Mouse (Mus musculus): ENCODE measurements around the gene Csgalnact2.
A peak's percentile ranks its signal among the peaks of the same experiment; 100 is the strongest.

Gene Csgalnact2

GRCm38 (mm10) chr6:118138731-118139709 lies at the start of gene Csgalnact2:
Gene Csgalnact2 (minus strand): TSS chr6:118139140.
- peak; percentile 97 for DNase-seq (ENCODE audit: low spot score)

GRCm38 (mm10) chr6:118188599-118188998 lies 49.7 kb upstream of the Csgalnact2 start:
- DNase-seq (ENCODE audit: low spot score): no peak

- DNase-seq (ENCODE audit: low spot score): no peak
Measured at GRCm38 (mm10) chr6:118187285-118187641, 48.3 kb upstream of the Csgalnact2 start.

GRCm38 (mm10) chr6:118186620-118187284 lies 47.8 kb upstream of the Csgalnact2 start:
- DNase-seq (ENCODE audit: low spot score): no peak

GRCm38 (mm10) chr6:118184126-118184525 lies 45.2 kb upstream of the Csgalnact2 start:
- no peak for DNase-seq (ENCODE audit: low spot score)

- no peak for DNase-seq (ENCODE audit: low spot score)
Measured at GRCm38 (mm10) chr6:118180085-118180423, 41.1 kb upstream of the Csgalnact2 start.

- peak; percentile 63 for DNase-seq (ENCODE audit: low spot score)
Measured at GRCm38 (mm10) chr6:118179316-118180084, 40.6 kb upstream of the Csgalnact2 start.

- no peak for DNase-seq (ENCODE audit: low spot score)
Measured at GRCm38 (mm10) chr6:118173975-118174328, 35.0 kb upstream of the Csgalnact2 start.

- no peak for DNase-seq (ENCODE audit: low spot score)
Measured at GRCm38 (mm10) chr6:118173251-118173974, 34.5 kb upstream of the Csgalnact2 start.

GRCm38 (mm10) chr6:118171386-118171785 lies 32.4 kb upstream of the Csgalnact2 start:
- no peak for DNase-seq (ENCODE audit: low spot score)

GRCm38 (mm10) chr6:118168106-118168505 lies 29.2 kb upstream of the Csgalnact2 start:
- DNase-seq (ENCODE audit: low spot score): no peak

GRCm38 (mm10) chr6:118167013-118167412 lies 28.1 kb upstream of the Csgalnact2 start:
- DNase-seq (ENCODE audit: low spot score): no peak

- DNase-seq (ENCODE audit: low spot score): no peak
Measured at GRCm38 (mm10) chr6:118165516-118165915, 26.6 kb upstream of the Csgalnact2 start.

- no peak for DNase-seq (ENCODE audit: low spot score)
Measured at GRCm38 (mm10) chr6:118164691-118165090, 25.8 kb upstream of the Csgalnact2 start.

GRCm38 (mm10) chr6:118163086-118163485 lies 24.1 kb upstream of the Csgalnact2 start:
- DNase-seq (ENCODE audit: low spot score): no peak

GRCm38 (mm10) chr6:118162457-118163082 lies 23.6 kb upstream of the Csgalnact2 start:
- no peak for DNase-seq (ENCODE audit: low spot score)

GRCm38 (mm10) chr6:118153091-118153490 lies 14.2 kb upstream of the Csgalnact2 start:
- DNase-seq (ENCODE audit: low spot score): no peak

- no peak for DNase-seq (ENCODE audit: low spot score)
Measured at GRCm38 (mm10) chr6:118150988-118151387, 12.0 kb upstream of the Csgalnact2 start.

- no peak for DNase-seq (ENCODE audit: low spot score)
Measured at GRCm38 (mm10) chr6:118150538-118150937, 11.6 kb upstream of the Csgalnact2 start.

- DNase-seq (ENCODE audit: low spot score): no peak
Measured at GRCm38 (mm10) chr6:118150128-118150527, 11.2 kb upstream of the Csgalnact2 start.

- DNase-seq (ENCODE audit: low spot score): no peak
Measured at GRCm38 (mm10) chr6:118140961-118141360, 2.0 kb upstream of the Csgalnact2 start.
